Mouse (Mus musculus): ENCODE measurements around the gene Cables2.

Cables2 gene

GRCm38 (mm10) chr2:180251838-180252237, 21.5 kb downstream of the Cables2 start:
- peak; percentile 14 for DNase-seq

GRCm38 (mm10) chr2:180250930-180251611, 22.2 kb downstream of the Cables2 start:
- DNase-seq, result peak; percentile 88

- DNase-seq, result peak; percentile 33
Observed at GRCm38 (mm10) chr2:180248947-180249660, 24.2 kb downstream of the Cables2 start.

- no peak for DNase-seq
Observed at GRCm38 (mm10) chr2:180247916-180248315, 25.4 kb downstream of the Cables2 start.

GRCm38 (mm10) chr2:180243108-180243507, 30.2 kb downstream of the Cables2 start:
- no peak for DNase-seq

- DNase-seq, result no peak
Observed at GRCm38 (mm10) chr2:180238591-180238990, 34.7 kb downstream of the Cables2 start.

- no peak for DNase-seq
Observed at GRCm38 (mm10) chr2:180237601-180238345, 35.5 kb downstream of the Cables2 start.

- peak; percentile 27 for DNase-seq
Observed at GRCm38 (mm10) chr2:180236930-180237329, 36.4 kb downstream of the Cables2 start.

- DNase-seq, result peak; percentile 11
Observed at GRCm38 (mm10) chr2:180236500-180236899, 36.8 kb downstream of the Cables2 start.

GRCm38 (mm10) chr2:180235788-180236187, 37.5 kb downstream of the Cables2 start:
- no peak for DNase-seq

GRCm38 (mm10) chr2:180234980-180235379, 38.3 kb downstream of the Cables2 start:
- peak; percentile 64 for DNase-seq

- DNase-seq, result no peak
Observed at GRCm38 (mm10) chr2:180234353-180234752, 38.9 kb downstream of the Cables2 start.

- DNase-seq, result peak; percentile 13
Observed at GRCm38 (mm10) chr2:180233101-180233904, 40.0 kb downstream of the Cables2 start.

GRCm38 (mm10) chr2:180230482-180230881, 42.8 kb downstream of the Cables2 start:
- DNase-seq, result peak; percentile 35

- peak; percentile 6 for DNase-seq
Observed at GRCm38 (mm10) chr2:180229129-180229528, 44.2 kb downstream of the Cables2 start.

- DNase-seq, result peak; percentile 73
Observed at GRCm38 (mm10) chr2:180228592-180228991, 44.7 kb downstream of the Cables2 start.

GRCm38 (mm10) chr2:180228060-180228458, 45.2 kb downstream of the Cables2 start:
- DNase-seq, result peak; percentile 17

- peak; percentile 82 for DNase-seq
Observed at GRCm38 (mm10) chr2:180227262-180228059, 45.8 kb downstream of the Cables2 start.

GRCm38 (mm10) chr2:180225762-180226378, 47.4 kb downstream of the Cables2 start, which contains the start of gene Lama5:
Lama5 (minus strand) TSS chr2:180225859.
- peak; percentile 90 for DNase-seq

GRCm38 (mm10) chr2:180225044-180225761, 48.1 kb downstream of the Cables2 start:
- DNase-seq, result peak; percentile 68
